Comparison of ENCODE assay signal across 7 mouse cellular contexts in genomic region chr7:29982931-29983330, GRCm38 (mm10). TPM values are rescaled to one million over a fixed set of nuclear protein-coding genes. Genes with fewer than 3 reads are reported as not detected.
DNase-seq lines count a peak whose midpoint lies in the region; ATAC-seq lines count a peak whose summit lies in the region.

No protein-coding gene starts in this region.

- peak; percentile 0 for DNase-seq in spleen, adult 12 weeks (ENCODE audit: low spot score)
- DNase-seq in spleen, postnatal 14 days (ENCODE audit: low spot score in 2 of 2) = no peak
- peak; percentile 17 for DNase-seq in c-Kit-positive CD71-positive TER-119-negative erythroid progenitor cells, embryonic 14.5 days (ENCODE audit: low read depth)
- DNase-seq in kidney, postnatal 4 days = peak; percentile 16 to 37
- no peak for DNase-seq in layer of hippocampus, adult 9-11 months

- ATAC-seq in heart, embryonic 11.5 days (replicated peaks; ENCODE audit: insufficient number of reproducible peaks, low FRiP score, low TSS enrichment) = no peak
- ATAC-seq in midbrain, embryonic 12.5 days (ENCODE audit: low FRiP score, low read depth) = peak; percentile 3

- H3K9me3 ChIP-seq in heart, embryonic 11.5 days (replicated peaks; ENCODE audit: control insufficient read depth, low read length) = peaks cover 4% of the 10 kb centered on the region; the same call in 1 of the 2 replicates
- H3K9me3 ChIP-seq in midbrain, embryonic 12.5 days = no peaks in the 10 kb centered on the region

- no peaks in the 10 kb centered on the region for H3K27me3 ChIP-seq in heart, embryonic 11.5 days (ENCODE audit: control insufficient read depth, insufficient read depth, low read length)
- no peaks in the 10 kb centered on the region for H3K27me3 ChIP-seq in midbrain, embryonic 12.5 days

- peak overlapping the region; percentile 98 for H3K27ac ChIP-seq in heart, embryonic 11.5 days (ENCODE audit: low read depth, low read length)
- H3K27ac ChIP-seq in midbrain, embryonic 12.5 days (replicated peaks) = peak overlapping the region; percentile 92

- peak overlapping the region; percentile 99 for H3K9ac ChIP-seq in heart, embryonic 11.5 days (ENCODE audit: low read depth, low read length)
- peak overlapping the region; percentile 87; the same call in 1 of the 2 replicates for H3K9ac ChIP-seq in midbrain, embryonic 12.5 days (replicated peaks)

- 19% methylated on average over 6 of the region's 6 CpGs for WGBS in heart, embryonic 11.5 days (ENCODE audit: insufficient replicate concordance)
- 21% methylated on average over 6 of the region's 6 CpGs for WGBS in midbrain, embryonic 12.5 days

- H3K4me3 ChIP-seq in heart, embryonic 11.5 days (ENCODE audit: low read depth, low read length) = peak overlapping the region; percentile 91
- peak overlapping the region; percentile 86 for H3K4me3 ChIP-seq in midbrain, embryonic 12.5 days

- H3K4me1 ChIP-seq in heart, embryonic 11.5 days (ENCODE audit: control insufficient read depth, insufficient read depth, low read length) = peaks cover 25% of the 10 kb centered on the region
- peaks cover 19% of the 10 kb centered on the region for H3K4me1 ChIP-seq in midbrain, embryonic 12.5 days

- H3K36me3 ChIP-seq in heart, embryonic 11.5 days (ENCODE audit: control insufficient read depth, insufficient read depth, low read length) = peaks cover 18% of the 10 kb centered on the region
- peaks cover 21% of the 10 kb centered on the region for H3K36me3 ChIP-seq in midbrain, embryonic 12.5 days

- H3K4me2 ChIP-seq in heart, embryonic 11.5 days = peak overlapping the region; percentile 67
- peak overlapping the region; percentile 62 for H3K4me2 ChIP-seq in midbrain, embryonic 12.5 days (replicated peaks)

RNA-seq across cellular contexts. Expression of gene Zfp568, which starts 0.8 kb away (rescaled TPM):
- polyA plus RNA-seq in heart, embryonic 11.5 days (2014; fragmentation: Nextera tagmentation; extraction: Ambion mirVana) = 28.8 and 30.4 TPM in 2 replicates
- 14.0 and 14.1 TPM in 2 replicates for polyA plus RNA-seq in midbrain, embryonic 12.5 days (2016; fragmentation: Nextera tagmentation; extraction: Ambion mirVana)

RNA-seq across cellular contexts. Expression of gene Zfp74, which starts 29.0 kb away (rescaled TPM):
- polyA plus RNA-seq in heart, embryonic 11.5 days (2014; fragmentation: Nextera tagmentation; extraction: Ambion mirVana) = 7.0 and 10.0 TPM in 2 replicates
- 14.7 and 18.7 TPM in 2 replicates for polyA plus RNA-seq in midbrain, embryonic 12.5 days (2016; fragmentation: Nextera tagmentation; extraction: Ambion mirVana)

Comparison
In these comparisons a context has a peak if more than half of its experiments do, and no peak if none do; other contexts are left out.
1. DNase-seq: peak in spleen, adult 12 weeks (single experiment), c-Kit-positive CD71-positive TER-119-negative erythroid progenitor cells, embryonic 14.5 days (single experiment) and kidney, postnatal 4 days (2 of 2); none in spleen, postnatal 14 days (0 of 2) and layer of hippocampus, adult 9-11 months (single experiment).